Mouse (Mus musculus): Measurements from ENCODE around the gene Alk. TPM values are rescaled to one million over a fixed set of nuclear protein-coding genes. Genes with fewer than 3 reads are reported as not detected.

The Alk gene
- polyA plus RNA-seq, 1 experiment from 2014 or later = 0.05 TPM

GRCm38 (mm10) chr17:72180200-72180599, 424.2 kb downstream of the Alk start:
- H3K4me3 ChIP-seq (ENCODE audit: low read length) = no peak overlapping the region
- no peaks in the 10 kb centered on the region for H3K27me3 ChIP-seq (ENCODE audit: control insufficient read depth, insufficient read depth, low read length)
- H3K36me3 ChIP-seq (ENCODE audit: control insufficient read depth, insufficient read depth) = no peaks in the 10 kb centered on the region
- no peak overlapping the region for H3K9ac ChIP-seq (ENCODE audit: low read length)
- no peak overlapping the region for H3K4me2 ChIP-seq (ENCODE audit: low read depth, low read length)
- H3K4me1 ChIP-seq (ENCODE audit: control insufficient read depth, insufficient read depth, low read length) = no peaks in the 10 kb centered on the region
- H3K27ac ChIP-seq (ENCODE audit: low read length) = no peak overlapping the region
- WGBS = 91% methylated on average over 9 of the region's 9 CpGs
- ATAC-seq (replicated peaks; ENCODE audit: extremely low read depth, insufficient read depth, low FRiP score) = no peak
- H3K9me3 ChIP-seq (replicated peaks; ENCODE audit: control insufficient read depth, low read length) = no peaks in the 10 kb centered on the region

- Histone ChIP-seq H3K36me3 (ENCODE audit: control insufficient read depth, insufficient read depth) (no peaks in the 10 kb centered on the region), H3K9me3 (replicated peaks; ENCODE audit: control insufficient read depth, low read length) (no peaks in the 10 kb centered on the region), H3K27me3 (ENCODE audit: control insufficient read depth, insufficient read depth, low read length) (no peaks in the 10 kb centered on the region), H3K9ac (ENCODE audit: low read length) (no peak overlapping the region), H3K27ac (ENCODE audit: low read length) (no peak overlapping the region), H3K4me3 (ENCODE audit: low read length) (no peak overlapping the region), H3K4me2 (ENCODE audit: low read depth, low read length) (no peak overlapping the region), H3K4me1 (ENCODE audit: control insufficient read depth, insufficient read depth, low read length) (no peaks in the 10 kb centered on the region)
- 80% methylated on average over 14 of the region's 14 CpGs for WGBS
- no peak for ATAC-seq (replicated peaks; ENCODE audit: extremely low read depth, insufficient read depth, low FRiP score)
Measured at GRCm38 (mm10) chr17:72179722-72180140, 424.7 kb downstream of the Alk start.

GRCm38 (mm10) chr17:72173778-72174177, 430.6 kb downstream of the Alk start:
- ATAC-seq (replicated peaks; ENCODE audit: extremely low read depth, insufficient read depth, low FRiP score) = no peak

GRCm38 (mm10) chr17:72168152-72168551, 436.3 kb downstream of the Alk start:
- Histone ChIP-seq H3K36me3 (ENCODE audit: control insufficient read depth, insufficient read depth) (no peaks in the 10 kb centered on the region), H3K4me1 (ENCODE audit: control insufficient read depth, insufficient read depth, low read length) (no peaks in the 10 kb centered on the region), H3K27ac (ENCODE audit: low read length) (no peak overlapping the region), H3K4me3 (ENCODE audit: low read length) (no peak overlapping the region), H3K27me3 (ENCODE audit: control insufficient read depth, insufficient read depth, low read length) (no peaks in the 10 kb centered on the region), H3K9ac (ENCODE audit: low read length) (no peak overlapping the region), H3K4me2 (ENCODE audit: low read depth, low read length) (no peak overlapping the region), H3K9me3 (replicated peaks; ENCODE audit: control insufficient read depth, low read length) (no peaks in the 10 kb centered on the region)
- 67% methylated on average over 5 of the region's 5 CpGs for WGBS
- no peak for ATAC-seq (replicated peaks; ENCODE audit: extremely low read depth, insufficient read depth, low FRiP score)

More at GRCm38 (mm10) chr17:72173778-72174177, 430.6 kb downstream of the Alk start:
- Histone ChIP-seq H3K9ac (ENCODE audit: low read length) (no peak overlapping the region), H3K4me1 (ENCODE audit: control insufficient read depth, insufficient read depth, low read length) (no peaks in the 10 kb centered on the region), H3K4me3 (ENCODE audit: low read length) (no peak overlapping the region), H3K36me3 (ENCODE audit: control insufficient read depth, insufficient read depth) (no peaks in the 10 kb centered on the region), H3K27ac (ENCODE audit: low read length) (no peak overlapping the region), H3K27me3 (ENCODE audit: control insufficient read depth, insufficient read depth, low read length) (no peaks in the 10 kb centered on the region), H3K9me3 (replicated peaks; ENCODE audit: control insufficient read depth, low read length) (no peaks in the 10 kb centered on the region), H3K4me2 (ENCODE audit: low read depth, low read length) (no peak overlapping the region)
- WGBS = 69% methylated on average over 3 of the region's 3 CpGs

GRCm38 (mm10) chr17:72158857-72159385, 445.5 kb downstream of the Alk start:
- ATAC-seq (replicated peaks; ENCODE audit: extremely low read depth, insufficient read depth, low FRiP score) = no peak
- 58% methylated on average over 5 of the region's 5 CpGs for WGBS
- Histone ChIP-seq H3K4me2 (ENCODE audit: low read depth, low read length) (no peak overlapping the region), H3K4me1 (ENCODE audit: control insufficient read depth, insufficient read depth, low read length) (no peaks in the 10 kb centered on the region), H3K36me3 (ENCODE audit: control insufficient read depth, insufficient read depth) (no peaks in the 10 kb centered on the region), H3K27ac (ENCODE audit: low read length) (no peak overlapping the region), H3K4me3 (ENCODE audit: low read length) (no peak overlapping the region), H3K9me3 (replicated peaks; ENCODE audit: control insufficient read depth, low read length) (peaks cover 4% of the 10 kb centered on the region; the same call in 1 of the 2 replicates), H3K27me3 (ENCODE audit: control insufficient read depth, insufficient read depth, low read length) (no peaks in the 10 kb centered on the region), H3K9ac (ENCODE audit: low read length) (no peak overlapping the region)

- Histone ChIP-seq H3K36me3 (ENCODE audit: control insufficient read depth, insufficient read depth) (no peaks in the 10 kb centered on the region), H3K4me1 (ENCODE audit: control insufficient read depth, insufficient read depth, low read length) (no peaks in the 10 kb centered on the region), H3K4me3 (ENCODE audit: low read length) (no peak overlapping the region), H3K27me3 (ENCODE audit: control insufficient read depth, insufficient read depth, low read length) (no peaks in the 10 kb centered on the region), H3K9me3 (replicated peaks; ENCODE audit: control insufficient read depth, low read length) (peaks cover 4% of the 10 kb centered on the region; the same call in 1 of the 2 replicates), H3K9ac (ENCODE audit: low read length) (no peak overlapping the region), H3K27ac (ENCODE audit: low read length) (no peak overlapping the region), H3K4me2 (ENCODE audit: low read depth, low read length) (no peak overlapping the region)
- 71% methylated on average over 10 of the region's 10 CpGs for WGBS
- ATAC-seq (replicated peaks; ENCODE audit: extremely low read depth, insufficient read depth, low FRiP score) = no peak
Measured at GRCm38 (mm10) chr17:72157830-72158629, 446.4 kb downstream of the Alk start.

- no peak overlapping the region for H3K9ac ChIP-seq (ENCODE audit: low read length)
- H3K27me3 ChIP-seq (ENCODE audit: control insufficient read depth, insufficient read depth, low read length) = no peaks in the 10 kb centered on the region
- no peak overlapping the region for H3K4me3 ChIP-seq (ENCODE audit: low read length)
- 74% methylated on average over 3 of the region's 3 CpGs for WGBS
- H3K36me3 ChIP-seq (ENCODE audit: control insufficient read depth, insufficient read depth) = no peaks in the 10 kb centered on the region
- ATAC-seq (replicated peaks; ENCODE audit: extremely low read depth, insufficient read depth, low FRiP score) = no peak
- H3K4me1 ChIP-seq (ENCODE audit: control insufficient read depth, insufficient read depth, low read length) = no peaks in the 10 kb centered on the region
- H3K9me3 ChIP-seq (replicated peaks; ENCODE audit: control insufficient read depth, low read length) = peaks cover 4% of the 10 kb centered on the region; the same call in 1 of the 2 replicates
- H3K4me2 ChIP-seq (ENCODE audit: low read depth, low read length) = no peak overlapping the region
- no peak overlapping the region for H3K27ac ChIP-seq (ENCODE audit: low read length)
Measured at GRCm38 (mm10) chr17:72153038-72153437, 451.4 kb downstream of the Alk start.

GRCm38 (mm10) chr17:72144946-72145598, 459.4 kb downstream of the Alk start:
- Histone ChIP-seq H3K36me3 (ENCODE audit: control insufficient read depth, insufficient read depth) (no peaks in the 10 kb centered on the region), H3K4me2 (ENCODE audit: low read depth, low read length) (no peak overlapping the region), H3K27ac (ENCODE audit: low read length) (no peak overlapping the region), H3K9ac (ENCODE audit: low read length) (no peak overlapping the region), H3K27me3 (ENCODE audit: control insufficient read depth, insufficient read depth, low read length) (no peaks in the 10 kb centered on the region), H3K4me3 (ENCODE audit: low read length) (no peak overlapping the region), H3K4me1 (ENCODE audit: control insufficient read depth, insufficient read depth, low read length) (no peaks in the 10 kb centered on the region), H3K9me3 (replicated peaks; ENCODE audit: control insufficient read depth, low read length) (no peaks in the 10 kb centered on the region)
- ATAC-seq (replicated peaks; ENCODE audit: extremely low read depth, insufficient read depth, low FRiP score) = no peak
- WGBS = 73% methylated on average over 7 of the region's 7 CpGs

GRCm38 (mm10) chr17:72144461-72144860, 460.0 kb downstream of the Alk start:
- no peak for ATAC-seq (replicated peaks; ENCODE audit: extremely low read depth, insufficient read depth, low FRiP score)
- H3K4me3 ChIP-seq (ENCODE audit: low read length) = no peak overlapping the region
- 73% methylated on average over 9 of the region's 9 CpGs for WGBS

More at GRCm38 (mm10) chr17:72144461-72144860, 460.0 kb downstream of the Alk start:
- Histone ChIP-seq H3K9me3 (replicated peaks; ENCODE audit: control insufficient read depth, low read length) (no peaks in the 10 kb centered on the region), H3K4me1 (ENCODE audit: control insufficient read depth, insufficient read depth, low read length) (no peaks in the 10 kb centered on the region), H3K27me3 (ENCODE audit: control insufficient read depth, insufficient read depth, low read length) (no peaks in the 10 kb centered on the region), H3K4me2 (ENCODE audit: low read depth, low read length) (no peak overlapping the region), H3K36me3 (ENCODE audit: control insufficient read depth, insufficient read depth) (no peaks in the 10 kb centered on the region), H3K9ac (ENCODE audit: low read length) (no peak overlapping the region), H3K27ac (ENCODE audit: low read length) (no peak overlapping the region)

All from heart, embryonic 16.5 days (tissue).